ENCODE assay signal across 9 mouse cellular contexts in the genomic region with DNA sequence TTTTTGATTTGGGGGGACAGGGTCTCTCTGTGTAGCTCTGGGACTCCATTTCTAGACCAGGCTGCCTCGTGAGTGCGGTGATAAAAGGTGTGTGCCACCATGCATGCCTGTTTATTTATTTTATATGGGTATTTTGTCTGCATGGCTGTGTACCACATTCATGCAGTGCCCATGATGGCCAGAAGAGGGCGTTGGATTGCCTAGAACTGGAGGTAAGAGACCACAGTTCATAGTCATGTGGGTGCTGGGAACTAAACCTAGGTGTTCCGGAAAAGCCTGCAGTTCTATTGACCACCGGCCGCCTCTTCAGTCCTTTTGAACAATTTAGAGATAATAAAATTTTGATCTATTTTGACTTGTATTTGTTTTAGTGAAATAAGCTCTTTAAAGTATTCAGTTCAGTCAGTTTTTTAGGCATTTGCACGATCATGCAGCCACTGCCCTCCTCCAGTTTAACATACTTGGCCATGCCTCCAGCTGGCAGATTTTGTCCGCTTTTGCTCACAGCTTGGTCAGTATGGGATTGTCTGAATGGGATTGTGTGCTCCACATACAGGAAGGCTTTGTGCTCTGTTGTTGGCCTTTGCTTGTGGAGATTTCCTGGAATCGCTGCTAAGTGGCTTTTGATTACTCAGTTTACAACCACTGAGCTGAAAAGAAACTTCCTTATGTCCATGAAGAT.
A peak's percentile ranks its signal among the peaks of the same experiment; 100 is the strongest.
DNase-seq lines count a peak whose midpoint lies in the region; ATAC-seq and TF ChIP-seq lines count a peak whose summit lies in the region.
"Had no signal": no experiment of that assay in that cellular context is flagged by ENCODE, and none has a peak within 500 bp of the region (broad histone marks: within the 10 kb centered on the region; RNA-seq: fewer than 3 reads in every experiment).

No protein-coding gene starts in this region.

- H3K9me3 ChIP-seq in midbrain, postnatal 0 days (ENCODE audit: low read length), result no peaks in the 10 kb centered on the region
- H3K9me3 ChIP-seq in midbrain, embryonic 13.5 days, result no peaks in the 10 kb centered on the region
- no peaks in the 10 kb centered on the region for H3K9me3 ChIP-seq in embryonic facial prominence, embryonic 14.5 days (ENCODE audit: control insufficient read depth, low read length)

- no peak for TF ChIP-seq POLR2A in heart, adult 2 months (IDR thresholded peaks at IDR 0.05; ENCODE audit: insufficient read depth, low read depth, low read length)

- no peak overlapping the region for H3K4me2 ChIP-seq in midbrain, postnatal 0 days (ENCODE audit: low read depth, low read length, poor library complexity, severe bottlenecking)
- no peak overlapping the region for H3K4me2 ChIP-seq in midbrain, embryonic 13.5 days (replicated peaks)
- H3K4me2 ChIP-seq in embryonic facial prominence, embryonic 14.5 days (ENCODE audit: low read depth, low read length), result no peak overlapping the region

- intact Hi-C loops in heart, adult 2 months (cut with DNase I), result loop anchor here (5.0 kb wide), 1 partner anchor 77 kb away; a partner anchor contains a TSS
- intact Hi-C loops in heart, postnatal 10 days (cut with DNase I), result no loop called here

- H3K9ac ChIP-seq in heart, adult 2 months (ENCODE audit: low read depth, low read length), result no peak overlapping the region
- H3K9ac ChIP-seq in midbrain, postnatal 0 days (replicated peaks; ENCODE audit: low read length, poor library complexity, severe bottlenecking), result no peak overlapping the region
- no peak overlapping the region for H3K9ac ChIP-seq in midbrain, embryonic 13.5 days (replicated peaks)
- no peak overlapping the region for H3K9ac ChIP-seq in embryonic facial prominence, embryonic 14.5 days (ENCODE audit: low read depth, low read length)

- no peak overlapping the region for H3K27ac ChIP-seq in heart, adult 2 months
- H3K27ac ChIP-seq in midbrain, postnatal 0 days (ENCODE audit: low read depth, low read length), result no peak overlapping the region
- H3K27ac ChIP-seq in midbrain, embryonic 13.5 days, result no peak overlapping the region
- no peak overlapping the region for H3K27ac ChIP-seq in embryonic facial prominence, embryonic 14.5 days (replicated peaks; ENCODE audit: low read depth, low read length)

- no peak for TF ChIP-seq EP300 in heart, adult 2 months (IDR thresholded peaks at IDR 0.05; ENCODE audit: insufficient read depth, low read depth, low read length)

- H3K36me3 ChIP-seq in heart, adult 2 months (ENCODE audit: control insufficient read depth, insufficient read depth, low read length), result no peaks in the 10 kb centered on the region
- H3K36me3 ChIP-seq in midbrain, postnatal 0 days (ENCODE audit: insufficient read depth, low read length), result no peaks in the 10 kb centered on the region
- H3K36me3 ChIP-seq in midbrain, embryonic 13.5 days, result peaks cover 55% of the 10 kb centered on the region
- H3K36me3 ChIP-seq in embryonic facial prominence, embryonic 14.5 days (ENCODE audit: control insufficient read depth, insufficient read depth, low read length), result peaks cover 26% of the 10 kb centered on the region

- no peaks in the 10 kb centered on the region for H3K27me3 ChIP-seq in heart, adult 2 months (ENCODE audit: control insufficient read depth, insufficient read depth, low read length)
- H3K27me3 ChIP-seq in midbrain, postnatal 0 days (ENCODE audit: insufficient read depth, low read length), result no peaks in the 10 kb centered on the region
- H3K27me3 ChIP-seq in midbrain, embryonic 13.5 days, result no peaks in the 10 kb centered on the region
- no peaks in the 10 kb centered on the region for H3K27me3 ChIP-seq in embryonic facial prominence, embryonic 14.5 days (replicated peaks; ENCODE audit: control insufficient read depth, insufficient read depth, low read length)

- H3K4me1 ChIP-seq in heart, adult 2 months (ENCODE audit: control insufficient read depth, insufficient read depth, low read length), result no peaks in the 10 kb centered on the region
- no peaks in the 10 kb centered on the region for H3K4me1 ChIP-seq in midbrain, postnatal 0 days (ENCODE audit: insufficient read depth, low read length)
- no peaks in the 10 kb centered on the region for H3K4me1 ChIP-seq in midbrain, embryonic 13.5 days (replicated peaks)
- H3K4me1 ChIP-seq in embryonic facial prominence, embryonic 14.5 days (ENCODE audit: control insufficient read depth, insufficient read depth, low read length), result no peaks in the 10 kb centered on the region

- H3K4me3 ChIP-seq in heart, adult 2 months, result no peak overlapping the region
- H3K4me3 ChIP-seq in midbrain, postnatal 0 days (ENCODE audit: low read depth, low read length), result no peak overlapping the region
- H3K4me3 ChIP-seq in midbrain, embryonic 13.5 days (replicated peaks), result no peak overlapping the region
- H3K4me3 ChIP-seq in embryonic facial prominence, embryonic 14.5 days (ENCODE audit: low read depth, low read length), result no peak overlapping the region

- no peak for DNase-seq in heart, adult 2 months
- DNase-seq in heart, postnatal 10 days, result no peak
- DNase-seq in midbrain, postnatal 0 days (ENCODE audit: low spot score), result peak; percentile 19
- peak; percentile 22 for DNase-seq in embryonic facial prominence, embryonic 14.5 days (ENCODE audit: low spot score)
- peak; percentile 15 for DNase-seq in telencephalon, adult 2 months (ENCODE audit: low read depth, low spot score)
- no peak for DNase-seq in spleen, adult 18-20 months
- no peak for DNase-seq in layer of hippocampus, postnatal 25 days (ENCODE audit: extremely low spot score in 1 of 2, low spot score in 1 of 2)
- DNase-seq: adrenal gland, postnatal 25 days had no signal

- TF ChIP-seq CTCF in heart, adult 2 months (IDR thresholded peaks at IDR 0.05), result peak; percentile 65
- TF ChIP-seq CTCF in midbrain, postnatal 0 days (IDR thresholded peaks at IDR 0.05), result peak; percentile 43

- ATAC-seq in midbrain, postnatal 0 days (ENCODE audit: low FRiP score), result no peak
- ATAC-seq in midbrain, embryonic 13.5 days, result no peak
- no peak for ATAC-seq in embryonic facial prominence, embryonic 14.5 days (ENCODE audit: low read depth)

- H3K79me2 ChIP-seq in heart, adult 2 months (replicated peaks; ENCODE audit: control insufficient read depth, insufficient read depth, low read length), result no peaks in the 10 kb centered on the region

- 83% methylated on average over 9 of the region's 9 CpGs for WGBS in heart, adult 2 months
- WGBS in midbrain, postnatal 0 days, result 69% methylated on average over 9 of the region's 9 CpGs
- WGBS in midbrain, embryonic 13.5 days, result 76% methylated on average over 9 of the region's 9 CpGs
- WGBS in embryonic facial prominence, embryonic 14.5 days, result 77% methylated on average over 9 of the region's 9 CpGs

Comparison
In these comparisons a context has a peak if more than half of its experiments do, and no peak if none do; other contexts are left out.
1. DNase-seq: peak in midbrain, postnatal 0 days (single experiment), embryonic facial prominence, embryonic 14.5 days (single experiment) and telencephalon, adult 2 months (single experiment); none in heart, adult 2 months (0 of 2), heart, postnatal 10 days (0 of 2), spleen, adult 18-20 months (0 of 2) and layer of hippocampus, postnatal 25 days (0 of 2).